Mouse (Mus musculus): ENCODE data around the gene Yy1. TPM values are rescaled to one million over a fixed set of nuclear protein-coding genes. Genes with fewer than 3 reads are reported as not detected.

The Yy1 gene
- polyA plus RNA-seq, 1 experiment from 2014 or later: 11.7 TPM

DNA sequence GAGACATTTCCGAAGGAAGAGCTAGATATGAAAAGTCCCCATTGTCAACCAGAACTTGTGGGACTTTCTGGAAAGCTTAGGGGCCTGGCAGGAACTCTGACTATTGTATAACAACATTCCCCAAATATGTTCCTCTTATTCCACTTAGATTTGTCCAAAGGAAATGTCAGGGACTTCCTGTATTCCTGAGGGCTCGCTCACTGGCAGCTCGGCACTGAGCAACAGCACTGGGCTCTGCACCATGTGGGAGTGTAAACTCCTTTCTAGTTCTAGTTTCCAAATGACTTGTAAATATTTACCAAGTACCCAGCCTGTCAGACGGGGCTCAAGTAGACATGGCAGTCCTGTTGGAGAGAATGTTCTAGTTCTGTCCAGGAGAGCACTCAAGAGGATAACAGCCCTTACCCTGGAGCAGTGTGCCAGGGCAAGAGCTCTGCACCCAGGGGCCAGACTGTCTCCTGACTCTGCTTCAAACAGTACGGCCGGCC lies 72.3 kb downstream of the Yy1 start:
- Histone ChIP-seq H3K9me3 (no peaks in the 10 kb centered on the region), H3K36me3 (peaks cover 100% of the 10 kb centered on the region), H3K27ac (replicated peaks) (peak overlapping the region; percentile 62), H3K9ac (no peak overlapping the region), H3K4me2 (no peak overlapping the region), H3K4me1 (0 out of 2 replicates have a peak, but pooled peaks cover 5% of the 10 kb centered on the region), H3K4me3 (no peak overlapping the region), H3K27me3 (replicated peaks) (no peaks in the 10 kb centered on the region)
- no peak for ATAC-seq (ENCODE audit: extremely low read depth, insufficient number of reproducible peaks, low FRiP score, low TSS enrichment)
- 70% methylated on average over 6 of the region's 6 CpGs for WGBS

GRCm38 (mm10) chr12:108869575-108869974 lies 76.8 kb downstream of the Yy1 start:
- ATAC-seq (ENCODE audit: extremely low read depth, insufficient number of reproducible peaks, low FRiP score, low TSS enrichment): no peak
- Histone ChIP-seq H3K36me3 (peaks cover 95% of the 10 kb centered on the region), H3K27ac (replicated peaks) (no peak overlapping the region), H3K4me3 (no peak overlapping the region), H3K9ac (no peak overlapping the region), H3K27me3 (replicated peaks) (no peaks in the 10 kb centered on the region), H3K9me3 (no peaks in the 10 kb centered on the region), H3K4me1 (0 out of 2 replicates have a peak, but pooled peaks cover 3% of the 10 kb centered on the region), H3K4me2 (no peak overlapping the region)
- 79% methylated on average over 2 of the region's 2 CpGs for WGBS

MicroRNAs encoded within 50 kb of the gene (microRNA counts, 519-probe panel; counts per million panel counts)
- microRNA mmu-miR-345-3p (209 counts per million, percentile 61 among the panel's probes with 10 or more counts), microRNA mmu-miR-345-5p (1,756 counts per million, percentile 63 among the panel's probes with 10 or more counts)

Small RNA genes lying within 50 kb of the gene (microRNA-seq; reads per million reads assigned to microRNA genes)
- 80.3 reads per million, percentile 52 among the genes with 10 or more reads in this experiment for gene Mir345

Other genes with a start within 250 kb of the Yy1 start
- 30.6 and 36.1 TPM in 2 replicates for gene Evl, start 238.3 kb upstream of the Yy1 start, polyA plus RNA-seq (2015; fragmentation: Nextera tagmentation; extraction: Ambion mirVana)
- 0.41 and 1.3 TPM in 2 replicates for gene Degs2, start 90.7 kb upstream of the Yy1 start, polyA plus RNA-seq (2015; fragmentation: Nextera tagmentation; extraction: Ambion mirVana)
- gene Slc25a29, start 42.9 kb downstream of the Yy1 start, polyA plus RNA-seq (2015; fragmentation: Nextera tagmentation; extraction: Ambion mirVana): 3.3 and 3.4 TPM in 2 replicates
- 5.8 and 5.9 TPM in 2 replicates for gene Slc25a47, start 43.1 kb downstream of the Yy1 start, polyA plus RNA-seq (2015; fragmentation: Nextera tagmentation; extraction: Ambion mirVana)
- 4.2 and 6.3 TPM in 2 replicates for gene Wdr25, start 100.7 kb downstream of the Yy1 start, polyA plus RNA-seq (2015; fragmentation: Nextera tagmentation; extraction: Ambion mirVana)
- gene Wars, start 101.2 kb downstream of the Yy1 start, polyA plus RNA-seq (2015; fragmentation: Nextera tagmentation; extraction: Ambion mirVana): 58.4 and 59.9 TPM in 2 replicates

Data from heart, embryonic 13.5 days (tissue).